In the genomic region with DNA sequence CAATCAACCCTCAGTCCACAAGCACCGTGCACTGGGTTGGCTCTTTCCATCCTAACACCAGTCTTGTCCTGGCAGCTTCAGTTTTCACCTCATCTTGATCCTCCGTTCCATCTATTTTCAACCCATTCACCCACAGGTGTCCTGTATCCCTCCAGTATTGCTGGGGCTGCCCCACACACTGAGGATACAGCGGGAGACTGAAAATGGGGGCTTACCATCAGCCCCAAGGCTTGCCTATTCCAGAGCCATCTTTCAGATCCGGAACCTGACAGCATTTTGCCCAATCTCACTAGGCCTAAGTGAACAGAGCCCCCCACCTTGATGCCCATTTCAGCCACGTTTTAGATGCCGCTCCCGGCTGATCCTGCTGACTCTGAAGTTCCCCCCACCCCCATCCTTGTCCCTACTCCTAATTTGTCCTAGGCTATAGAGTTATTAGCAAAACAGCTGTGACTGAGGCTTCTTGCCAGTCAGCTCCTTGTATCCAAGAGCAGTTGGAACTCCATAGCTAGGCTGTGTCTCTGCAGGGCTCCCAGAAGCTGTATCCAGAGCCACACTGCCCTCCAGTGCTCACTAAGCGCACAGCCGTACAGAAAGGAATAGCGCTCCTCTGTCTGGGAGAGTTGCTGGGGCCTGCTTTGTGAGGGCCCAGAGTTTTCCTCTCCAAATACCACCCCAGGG, we compare ENCODE assay signal across 7 mouse cellular contexts. TPM values are rescaled to one million over a fixed set of nuclear protein-coding genes. Genes with fewer than 3 reads are reported as not detected.
DNase-seq lines count a peak whose midpoint lies in the region; ATAC-seq and TF ChIP-seq lines count a peak whose summit lies in the region.

No protein-coding gene starts in this region.

- peak overlapping the region; percentile 11; the same call in 1 of the 2 replicates for H3K27ac ChIP-seq in intestine, postnatal 0 days (ENCODE audit: low read depth, low read length)
- no peak overlapping the region for H3K27ac ChIP-seq in midbrain, embryonic 10.5 days (replicated peaks)
- H3K27ac ChIP-seq in stomach, embryonic 16.5 days (ENCODE audit: low read length), result peak overlapping the region; percentile 23

- H3K4me1 ChIP-seq in intestine, postnatal 0 days (replicated peaks; ENCODE audit: control insufficient read depth, insufficient read depth, low read length), result no peaks in the 10 kb centered on the region; the same call in 1 of the 2 replicates
- H3K4me1 ChIP-seq in midbrain, embryonic 10.5 days, result peaks cover 17% of the 10 kb centered on the region
- peaks cover 25% of the 10 kb centered on the region for H3K4me1 ChIP-seq in stomach, embryonic 16.5 days (ENCODE audit: control insufficient read depth, insufficient read depth, low read length)

- no peak overlapping the region for H3K9ac ChIP-seq in intestine, postnatal 0 days (ENCODE audit: low read depth, low read length)
- peak overlapping the region; percentile 6; the same call in 1 of the 2 replicates for H3K9ac ChIP-seq in stomach, embryonic 16.5 days (ENCODE audit: low read length)

- intact Hi-C loops in left cerebral cortex, postnatal 14 days (cut with DNase I), result loop anchor here (1.0 kb wide), 1 partner anchor 65 kb away; no protein-coding TSS in a partner anchor

- peak; percentile 78 to 81 for DNase-seq in adrenal gland, postnatal 36 days
- peak; percentile 66 for DNase-seq in embryo, embryonic 9.5 days (ENCODE audit: extremely low spot score)
- DNase-seq in left cerebral cortex, postnatal 14 days (ENCODE audit: low spot score in 2 of 2), result peak; percentile 84 to 86
- peak; percentile 69 for DNase-seq in midbrain, embryonic 10.5 days (ENCODE audit: low spot score)

- peak; percentile 67 for ATAC-seq in granulocyte monocyte progenitor cell, adult 5-6 weeks (replicated peaks; ENCODE audit: poor library complexity, severe bottlenecking)
- peak; percentile 62; the same call in 1 of the 2 replicates for ATAC-seq in intestine, postnatal 0 days
- peak; percentile 85 for ATAC-seq in stomach, embryonic 16.5 days (ENCODE audit: insufficient read depth, low FRiP score)

- TF ChIP-seq CTCF in intestine, postnatal 0 days (IDR thresholded peaks at IDR 0.05; ENCODE audit: low read depth), result peak; percentile 97

- no peak overlapping the region for H3K4me3 ChIP-seq in intestine, postnatal 0 days (ENCODE audit: low read depth, low read length)
- no peak overlapping the region for H3K4me3 ChIP-seq in midbrain, embryonic 10.5 days
- H3K4me3 ChIP-seq in stomach, embryonic 16.5 days (replicated peaks; ENCODE audit: low read length), result no peak overlapping the region

- H3K9me3 ChIP-seq in intestine, postnatal 0 days (ENCODE audit: control insufficient read depth), result no peaks in the 10 kb centered on the region
- H3K9me3 ChIP-seq in midbrain, embryonic 10.5 days (replicated peaks), result no peaks in the 10 kb centered on the region
- H3K9me3 ChIP-seq in stomach, embryonic 16.5 days (replicated peaks; ENCODE audit: control insufficient read depth, low read length), result no peaks in the 10 kb centered on the region

- H3K27me3 ChIP-seq in intestine, postnatal 0 days (replicated peaks; ENCODE audit: control insufficient read depth, insufficient read depth, low read length), result no peaks in the 10 kb centered on the region
- H3K27me3 ChIP-seq in midbrain, embryonic 10.5 days (ENCODE audit: low read depth, poor library complexity, severe bottlenecking), result 0 out of 2 replicates have a peak, but pooled peaks cover 5% of the 10 kb centered on the region
- H3K27me3 ChIP-seq in stomach, embryonic 16.5 days (ENCODE audit: control insufficient read depth, insufficient read depth, low read length), result no peaks in the 10 kb centered on the region

- H3K4me2 ChIP-seq in intestine, postnatal 0 days (replicated peaks; ENCODE audit: low read depth), result no peak overlapping the region
- no peak overlapping the region for H3K4me2 ChIP-seq in stomach, embryonic 16.5 days (ENCODE audit: low read depth, low read length)

- WGBS in intestine, postnatal 0 days, result 53% methylated on average over 10 of the region's 10 CpGs
- 62% methylated on average over 10 of the region's 10 CpGs for WGBS in midbrain, embryonic 10.5 days
- 45% methylated on average over 10 of the region's 10 CpGs for WGBS in stomach, embryonic 16.5 days

- peaks cover 85% of the 10 kb centered on the region for H3K36me3 ChIP-seq in intestine, postnatal 0 days (ENCODE audit: control insufficient read depth, insufficient read depth)
- H3K36me3 ChIP-seq in midbrain, embryonic 10.5 days, result peaks cover 18% of the 10 kb centered on the region; the same call in 1 of the 2 replicates
- no peaks in the 10 kb centered on the region for H3K36me3 ChIP-seq in stomach, embryonic 16.5 days (ENCODE audit: control insufficient read depth, insufficient read depth, low read length)

RNA-seq across cellular contexts. Expression of a gene that starts 55.0 kb away (rescaled TPM):
- total RNA-seq in adrenal gland, postnatal 36 days (2021), result 10 to 100 TPM; 49.2 to 52.9 TPM
- 28.6 and 28.8 TPM in 2 replicates for total RNA-seq in granulocyte monocyte progenitor cell, adult 5-6 weeks (2014; fragmentation: Nextera tagmentation)
- total RNA-seq in granulocyte monocyte progenitor cell, adult 5-6 weeks (2017), result 8.7 and 9.6 TPM in 2 replicates
- 78.7 and 80.2 TPM in 2 replicates for polyA plus RNA-seq in intestine, postnatal 0 days (2015; fragmentation: Nextera tagmentation; extraction: Ambion mirVana)
- 10 to 100 TPM; 27.6 to 33.0 TPM for total RNA-seq in left cerebral cortex, postnatal 14 days (2021)
- 70.4 and 79.0 TPM in 2 replicates for polyA plus RNA-seq in midbrain, embryonic 10.5 days (2016; fragmentation: Nextera tagmentation; extraction: Ambion mirVana)
- polyA plus RNA-seq in stomach, embryonic 16.5 days (2015; fragmentation: Nextera tagmentation; extraction: Ambion mirVana), result 106 and 112 TPM in 2 replicates
